Mouse (Mus musculus): ENCODE data around the gene Vnn1.

- TF ChIP-seq CTCF (IDR thresholded peaks at IDR 0.05; ENCODE audit: extremely low read depth, insufficient read length, insufficient replicate concordance, low read depth, low read length) (no peak), POLR2A (IDR thresholded peaks at IDR 0.05; ENCODE audit: low read depth, low read length) (no peak)
Observed at GRCm38 (mm10) chr10:23851228-23851912, 43.1 kb upstream of the Vnn1 start, which contains the start of gene Vnn3.
